Mouse (Mus musculus) left cerebral cortex, adult 11 months (tissue): Measurements from ENCODE around the gene Dazap1.
"Not testable (repeated sequence)": the region's sequence is repeated elsewhere in the genome, so short reads cannot be mapped to it uniquely, and the experiment has no call there.

ENCODE experiments used
- DNase-seq: peaks from one replicate; pipeline ENCODE4 v3.0.0; 2022; ENCODE audit warnings: low spot score

Gene Dazap1

GRCm38 (mm10) chr10:80260642-80261584 is at the start of gene Dazap1, which contains the start of gene Gamt:
Gene Dazap1, plus strand, starts transcription at chr10:80261486.
Gene Gamt, minus strand, starts transcription at chr10:80261012.
- DNase-seq = peak; percentile 90

- DNase-seq = not testable (repeated sequence)
These were observed 49.7 kb upstream of the Dazap1 start for GRCm38 (mm10) chr10:80211547-80212103.

GRCm38 (mm10) chr10:80215048-80215772 is 46.1 kb upstream of the Dazap1 start:
- DNase-seq = no peak

- DNase-seq = no peak
These were observed 40.6 kb upstream of the Dazap1 start for GRCm38 (mm10) chr10:80220676-80221075.

- not testable (repeated sequence) for DNase-seq
These were observed 38.1 kb upstream of the Dazap1 start for GRCm38 (mm10) chr10:80223137-80223536.

DNA sequence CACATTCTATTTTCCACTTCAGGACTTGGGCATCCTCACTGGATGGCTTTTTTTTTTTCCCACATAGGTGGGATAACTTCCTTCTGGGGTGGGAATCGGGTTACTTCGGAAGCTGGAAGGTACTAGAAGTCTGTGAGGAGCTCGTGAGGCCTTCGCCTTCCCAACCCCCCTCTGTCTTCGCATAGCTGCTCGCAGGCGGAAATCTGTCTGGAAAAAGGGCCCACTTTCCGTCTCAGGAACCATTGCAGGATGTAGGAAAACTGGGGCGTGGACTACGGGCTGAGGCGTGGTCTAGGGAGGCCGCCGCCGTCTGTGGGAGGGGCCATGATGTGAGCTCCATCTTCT is 35.2 kb upstream of the Dazap1 start:
- no peak for DNase-seq

GRCm38 (mm10) chr10:80226416-80227165 is 34.7 kb upstream of the Dazap1 start, which contains the start of gene Mum1:
Gene Mum1, plus strand, starts transcription at chr10:80226434.
- peak; percentile 99 for DNase-seq

DNA sequence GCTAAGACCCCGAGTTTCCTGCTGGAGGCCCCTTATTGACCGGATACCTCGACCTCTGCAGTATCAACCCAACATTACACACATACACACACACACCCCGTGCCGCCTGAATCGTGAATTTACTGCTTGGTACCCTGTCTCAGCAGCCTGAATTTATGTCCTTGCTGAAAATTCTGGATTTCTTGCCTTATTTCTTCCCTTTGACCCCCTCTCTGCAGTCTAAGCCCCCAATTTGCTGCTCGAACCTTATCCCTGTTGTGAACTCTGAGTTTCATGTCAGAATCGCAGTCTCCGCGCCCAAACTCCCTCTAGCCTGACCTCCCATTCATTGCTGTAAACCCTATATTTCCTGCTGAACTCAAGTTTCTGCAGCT is 34.1 kb upstream of the Dazap1 start:
- no peak for DNase-seq

GRCm38 (mm10) chr10:80227877-80228775 is 33.2 kb upstream of the Dazap1 start:
- no peak for DNase-seq

DNA sequence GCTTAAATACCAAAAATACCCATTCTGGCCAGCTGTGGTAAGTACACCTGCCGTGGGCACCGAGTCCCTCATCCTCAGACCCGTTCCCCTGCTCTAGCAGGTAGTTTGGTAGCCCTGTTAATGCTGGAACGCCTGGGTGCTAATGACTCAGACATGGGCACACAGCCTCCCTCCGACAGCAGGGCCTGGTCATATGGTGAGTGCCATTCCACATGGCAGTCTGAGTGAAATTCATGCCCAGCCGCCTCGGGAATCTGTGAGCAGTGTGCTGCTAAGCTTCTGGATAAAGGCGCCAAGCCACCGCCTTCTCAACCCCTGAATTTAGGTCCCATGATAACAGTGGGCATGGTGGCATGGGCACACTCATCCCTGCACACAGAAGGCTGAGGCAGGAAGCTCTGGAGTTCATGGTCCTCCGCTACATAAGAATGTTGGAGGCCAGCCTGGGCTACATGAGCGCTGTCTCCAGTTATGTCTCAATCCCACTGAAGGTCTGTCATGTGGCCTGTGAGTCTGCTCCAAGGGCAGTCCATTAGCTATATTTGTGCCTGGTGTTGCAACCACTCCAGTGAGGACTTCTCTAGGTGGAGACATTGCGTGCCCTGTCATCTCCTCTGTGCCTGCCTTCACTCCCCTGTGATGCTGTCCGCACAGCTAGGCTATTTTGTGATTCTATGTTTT is 25.0 kb upstream of the Dazap1 start:
- no peak for DNase-seq

GRCm38 (mm10) chr10:80237020-80237419 is 24.3 kb upstream of the Dazap1 start:
- no peak for DNase-seq

DNA sequence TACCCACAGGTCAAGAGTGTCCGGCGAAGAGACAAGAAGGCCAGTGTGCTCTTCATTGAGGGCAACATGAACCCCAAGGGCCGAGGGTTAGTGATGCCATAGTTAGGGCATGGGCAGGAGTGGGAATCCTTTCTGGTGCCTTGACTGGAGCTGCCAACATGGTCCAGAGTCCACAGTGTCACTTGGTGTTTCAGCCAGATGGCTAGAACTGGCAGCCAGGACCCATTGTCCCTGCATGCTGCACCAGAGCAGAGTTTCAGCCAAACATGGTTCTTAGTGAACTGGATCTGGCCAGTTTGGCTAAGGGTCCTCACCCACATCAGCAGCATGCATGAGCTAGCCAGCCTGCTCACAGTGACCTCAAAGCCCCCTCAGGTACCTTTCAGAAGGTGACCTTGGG is 23.0 kb upstream of the Dazap1 start:
- no peak for DNase-seq

DNA sequence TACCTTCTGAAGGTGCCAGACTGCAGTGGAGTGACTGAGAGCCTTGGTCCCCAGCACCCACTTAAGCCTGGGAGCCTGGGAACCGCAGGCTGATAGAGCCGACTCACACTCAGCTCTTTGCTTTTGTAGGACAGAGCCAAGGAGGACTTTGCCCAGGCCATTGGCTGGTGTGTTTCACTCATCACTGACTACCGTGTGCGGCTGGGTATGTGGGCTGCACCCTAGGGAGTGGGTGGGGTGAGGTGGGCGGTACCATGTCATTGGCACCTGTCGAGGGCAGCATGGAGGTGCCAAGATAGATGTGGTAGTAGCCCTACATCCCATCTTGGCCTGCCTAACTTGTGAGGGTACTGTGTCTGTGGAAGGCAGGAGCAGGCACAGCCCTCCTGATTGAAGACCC is 21.5 kb upstream of the Dazap1 start:
- no peak for DNase-seq

- no peak for DNase-seq
These were observed 19.2 kb upstream of the Dazap1 start for GRCm38 (mm10) chr10:80242088-80242487.

GRCm38 (mm10) chr10:80242607-80243006 is 18.7 kb upstream of the Dazap1 start:
- no peak for DNase-seq

- no peak for DNase-seq
These were observed 16.4 kb upstream of the Dazap1 start for GRCm38 (mm10) chr10:80244791-80245399.

GRCm38 (mm10) chr10:80245600-80245999 is 15.7 kb upstream of the Dazap1 start:
- no peak for DNase-seq

DNA sequence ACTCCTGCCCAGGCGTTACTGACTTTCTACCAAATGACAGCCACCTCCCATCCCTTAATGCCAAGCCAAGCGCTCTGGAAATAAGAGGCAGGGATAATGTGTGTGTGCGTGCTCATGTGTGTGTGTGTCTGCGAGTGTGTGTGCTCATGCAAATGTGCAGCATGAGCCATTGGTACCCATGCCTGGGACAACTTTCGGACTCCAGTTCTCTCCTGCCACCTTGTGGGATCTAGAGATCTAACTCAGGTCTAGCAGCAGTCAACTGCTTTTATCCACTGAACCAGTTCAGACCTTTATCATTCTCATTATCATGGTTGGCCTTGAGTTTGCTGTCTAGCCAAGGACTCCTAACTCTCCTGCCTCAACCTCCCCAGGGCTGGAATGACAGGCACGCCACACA is 13.4 kb upstream of the Dazap1 start:
- DNase-seq = no peak

DNA sequence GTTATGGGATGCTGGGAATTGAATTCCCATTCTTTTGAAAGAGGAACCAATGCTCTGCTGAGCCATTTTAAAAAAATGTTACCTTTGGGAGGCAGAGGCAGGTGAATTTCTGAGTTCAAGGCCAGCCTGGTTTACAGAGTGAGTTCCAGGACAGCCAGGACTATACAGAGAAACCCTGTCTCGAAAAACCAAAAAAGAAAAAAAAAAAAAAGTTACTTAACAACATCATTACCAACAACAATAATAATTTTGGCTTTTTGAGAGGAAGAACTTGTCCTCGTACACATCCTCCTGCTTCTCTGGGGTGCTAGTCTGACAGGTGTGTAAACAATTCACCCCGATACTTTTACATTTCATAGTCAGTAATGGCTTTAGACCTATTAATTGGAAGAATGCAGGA is 12.8 kb upstream of the Dazap1 start:
- DNase-seq = not testable (repeated sequence)
